Mouse (Mus musculus): ENCODE measurements around the gene Il2rb. TPM values are rescaled to one million over a fixed set of nuclear protein-coding genes. Genes with fewer than 3 reads are reported as not detected.

The Il2rb gene
- polyA plus RNA-seq, 1 experiment from 2014 or later, result not detected

GRCm38 (mm10) chr15:78450419-78450768, 44.7 kb downstream of the Il2rb start:
- Histone ChIP-seq H3K4me1 (ENCODE audit: control insufficient read depth, insufficient read depth, low read length) (peaks cover 4% of the 10 kb centered on the region), H3K4me3 (ENCODE audit: low read depth, low read length) (no peak overlapping the region), H3K27ac (ENCODE audit: low read depth, low read length) (no peak overlapping the region), H3K4me2 (no peak overlapping the region), H3K27me3 (ENCODE audit: control insufficient read depth, insufficient read depth, low read length) (no peaks in the 10 kb centered on the region), H3K9me3 (ENCODE audit: control insufficient read depth, low read length) (no peaks in the 10 kb centered on the region), H3K36me3 (ENCODE audit: control insufficient read depth, insufficient read depth, low read length) (no peaks in the 10 kb centered on the region), H3K9ac (ENCODE audit: low read length) (no peak overlapping the region)
- ATAC-seq (ENCODE audit: low FRiP score), result no peak
- no peak for DNase-seq (ENCODE audit: low spot score, missing footprints)
- 80% methylated on average over 6 of the region's 6 CpGs for WGBS

DNA sequence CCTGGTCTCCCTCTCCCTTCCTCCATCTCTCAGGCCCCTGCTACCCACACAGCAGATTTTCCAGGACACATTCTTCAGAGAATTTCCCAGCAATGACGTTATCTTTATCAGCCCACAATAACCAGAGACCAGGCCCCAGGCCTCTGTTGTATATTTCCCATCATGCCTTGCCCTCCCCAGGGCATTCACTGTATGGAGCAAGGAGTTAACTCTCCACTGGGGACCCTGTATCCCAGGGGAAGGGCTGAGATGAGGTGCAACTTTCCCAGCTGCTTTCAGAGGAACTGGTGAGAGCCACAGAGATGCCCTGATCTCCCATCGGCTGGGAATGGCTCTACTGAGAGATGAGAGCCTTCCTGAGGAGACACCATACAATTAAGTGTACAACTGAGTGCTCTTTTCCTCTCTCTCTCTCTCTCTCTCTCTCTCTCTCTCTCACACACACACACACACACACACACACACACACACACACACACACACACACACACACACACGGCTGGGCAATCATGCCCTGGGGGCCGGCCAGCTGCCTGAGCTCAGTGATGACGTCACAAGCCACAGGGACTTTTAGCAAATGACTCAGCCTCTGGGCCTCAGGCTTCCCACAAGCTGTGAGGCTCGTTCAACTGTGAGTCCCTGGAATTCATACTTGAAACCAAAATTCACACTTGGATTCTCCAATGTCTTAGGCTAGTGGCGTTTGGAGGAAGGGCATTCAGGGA, 45.2 kb downstream of the Il2rb start:
- DNase-seq (ENCODE audit: low spot score, missing footprints) (no peak), ATAC-seq (ENCODE audit: low FRiP score) (no peak)
- no peaks in the 10 kb centered on the region for H3K36me3 ChIP-seq (ENCODE audit: control insufficient read depth, insufficient read depth, low read length)
- 51% methylated on average over 7 of the region's 7 CpGs for WGBS
- H3K27me3 ChIP-seq (ENCODE audit: control insufficient read depth, insufficient read depth, low read length), result no peaks in the 10 kb centered on the region
- peaks cover 4% of the 10 kb centered on the region for H3K4me1 ChIP-seq (ENCODE audit: control insufficient read depth, insufficient read depth, low read length)
- no peak overlapping the region for H3K27ac ChIP-seq (ENCODE audit: low read depth, low read length)
- H3K9ac ChIP-seq (ENCODE audit: low read length), result 0 out of 2 replicates have a peak overlapping the region, but pooled peaks have one; percentile 9
- no peak overlapping the region for H3K4me3 ChIP-seq (ENCODE audit: low read depth, low read length)
- H3K9me3 ChIP-seq (ENCODE audit: control insufficient read depth, low read length), result no peaks in the 10 kb centered on the region
- no peak overlapping the region for H3K4me2 ChIP-seq

DNA sequence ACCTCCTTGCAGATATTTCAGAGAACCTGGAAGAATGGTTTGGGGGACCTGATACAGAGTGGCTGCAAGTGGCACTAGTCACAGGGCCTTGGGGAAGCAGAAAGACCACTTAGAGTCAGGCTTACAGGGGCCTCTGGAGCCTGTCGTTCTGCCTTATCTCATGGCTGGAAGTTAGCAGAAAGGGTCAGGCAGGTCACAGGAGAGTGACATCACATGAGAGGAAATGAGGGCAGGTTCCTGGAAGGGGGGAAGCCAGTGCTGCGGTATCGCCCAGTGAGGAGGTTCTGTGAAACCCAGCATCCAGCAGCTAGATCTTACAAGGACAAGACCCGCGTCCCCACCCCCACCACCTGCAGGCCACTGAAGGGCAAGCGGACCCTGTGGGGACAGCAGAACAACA, 45.9 kb downstream of the Il2rb start:
- no peak for ATAC-seq (ENCODE audit: low FRiP score)
- Histone ChIP-seq H3K9ac (ENCODE audit: low read length) (no peak overlapping the region), H3K4me1 (ENCODE audit: control insufficient read depth, insufficient read depth, low read length) (peaks cover 4% of the 10 kb centered on the region), H3K9me3 (ENCODE audit: control insufficient read depth, low read length) (no peaks in the 10 kb centered on the region), H3K4me3 (ENCODE audit: low read depth, low read length) (no peak overlapping the region), H3K27me3 (ENCODE audit: control insufficient read depth, insufficient read depth, low read length) (no peaks in the 10 kb centered on the region), H3K36me3 (ENCODE audit: control insufficient read depth, insufficient read depth, low read length) (no peaks in the 10 kb centered on the region), H3K27ac (ENCODE audit: low read depth, low read length) (no peak overlapping the region), H3K4me2 (no peak overlapping the region)
- 67% methylated on average over 6 of the region's 6 CpGs for WGBS
- no peak for DNase-seq (ENCODE audit: low spot score, missing footprints)

DNA sequence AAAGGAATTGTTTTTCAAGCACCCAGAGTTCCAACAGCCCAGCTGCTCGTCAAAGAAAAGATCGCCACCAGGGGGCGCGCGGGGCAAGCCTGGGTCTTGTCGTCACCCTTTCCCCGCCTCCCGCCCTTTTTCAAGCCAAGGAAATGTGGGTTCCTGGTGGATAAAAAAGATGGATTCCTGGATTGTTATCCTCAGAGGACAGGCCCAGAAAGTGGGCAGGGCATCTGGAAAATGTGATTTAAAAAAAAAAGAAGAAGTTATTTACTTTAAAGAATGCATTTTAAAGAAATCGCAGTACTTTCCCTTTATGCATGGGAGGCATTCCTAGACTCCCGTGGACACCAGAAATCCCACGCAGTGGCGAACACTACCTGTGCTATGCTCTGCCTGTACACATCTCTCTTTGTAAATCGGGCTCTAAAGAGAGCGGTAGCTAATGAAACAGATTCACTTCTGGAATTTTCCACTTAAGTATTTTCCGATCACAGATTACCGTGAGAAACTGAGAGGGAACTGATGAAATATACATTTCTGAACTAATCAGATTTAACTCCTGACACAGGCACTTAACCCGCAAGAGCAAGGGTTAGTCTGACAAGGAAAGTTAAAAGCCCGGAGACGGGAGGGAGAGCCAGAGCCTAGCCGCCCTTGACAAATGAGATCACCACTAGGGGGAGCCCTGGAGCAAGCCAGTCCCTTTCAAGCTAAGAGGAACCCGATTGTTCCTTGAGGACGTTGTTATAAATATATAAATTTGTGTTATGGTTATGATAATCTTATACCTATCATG, 47.1 kb downstream of the Il2rb start:
- H3K9ac ChIP-seq (ENCODE audit: low read length), result peak overlapping the region; percentile 73
- H3K4me1 ChIP-seq (ENCODE audit: control insufficient read depth, insufficient read depth, low read length), result peaks cover 6% of the 10 kb centered on the region
- no peaks in the 10 kb centered on the region for H3K27me3 ChIP-seq (ENCODE audit: control insufficient read depth, insufficient read depth, low read length)
- H3K4me3 ChIP-seq (ENCODE audit: low read depth, low read length), result peak overlapping the region; percentile 19; the same call in 1 of the 2 replicates
- no peak overlapping the region; the same call in 1 of the 2 replicates for H3K27ac ChIP-seq (ENCODE audit: low read depth, low read length)
- H3K4me2 ChIP-seq, result peak overlapping the region; percentile 59
- DNase-seq (ENCODE audit: low spot score, missing footprints) (peak; percentile 100), ATAC-seq (ENCODE audit: low FRiP score) (peak; percentile 60)
- WGBS, result 2% methylated on average over 22 of the region's 22 CpGs
- H3K36me3 ChIP-seq (ENCODE audit: control insufficient read depth, insufficient read depth, low read length), result no peaks in the 10 kb centered on the region
- no peaks in the 10 kb centered on the region for H3K9me3 ChIP-seq (ENCODE audit: control insufficient read depth, low read length)

GRCm38 (mm10) chr15:78447121-78447520, 48.0 kb downstream of the Il2rb start:
- no peaks in the 10 kb centered on the region for H3K27me3 ChIP-seq (ENCODE audit: control insufficient read depth, insufficient read depth, low read length)
- no peaks in the 10 kb centered on the region for H3K9me3 ChIP-seq (ENCODE audit: control insufficient read depth, low read length)
- no peaks in the 10 kb centered on the region for H3K36me3 ChIP-seq (ENCODE audit: control insufficient read depth, insufficient read depth, low read length)
- no peak overlapping the region for H3K27ac ChIP-seq (ENCODE audit: low read depth, low read length)
- WGBS, result 30% methylated on average over 7 of the region's 7 CpGs
- no peak overlapping the region for H3K4me3 ChIP-seq (ENCODE audit: low read depth, low read length)
- no peak overlapping the region for H3K4me2 ChIP-seq
- no peak for DNase-seq (ENCODE audit: low spot score, missing footprints)
- H3K4me1 ChIP-seq (ENCODE audit: control insufficient read depth, insufficient read depth, low read length), result peaks cover 6% of the 10 kb centered on the region
- H3K9ac ChIP-seq (ENCODE audit: low read length), result peak overlapping the region; percentile 7; the same call in 1 of the 2 replicates
- ATAC-seq (ENCODE audit: low FRiP score), result peak; percentile 17; the same call in 1 of the 2 replicates

DNA sequence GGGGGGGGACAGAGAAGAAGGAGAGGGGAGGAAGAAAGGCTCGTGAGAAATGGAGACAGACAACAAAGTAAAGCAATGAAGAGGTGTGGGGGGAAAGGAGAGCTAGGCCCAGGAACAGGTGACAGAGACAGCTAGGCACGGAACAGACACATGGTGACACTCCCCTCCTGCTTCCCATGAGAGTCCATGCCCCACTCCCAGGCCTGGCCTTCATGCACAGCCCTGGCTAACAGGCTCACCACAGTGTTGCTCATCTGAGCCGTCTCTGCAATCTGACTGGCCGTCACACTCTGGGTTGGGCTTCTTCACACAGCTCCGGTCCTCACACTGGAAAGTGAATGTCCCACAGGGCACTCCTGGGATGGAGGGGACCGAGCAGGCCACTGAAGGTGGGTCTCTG, 51.2 kb downstream of the Il2rb start:
- Histone ChIP-seq H3K27ac (ENCODE audit: low read depth, low read length) (no peak overlapping the region), H3K9ac (ENCODE audit: low read length) (no peak overlapping the region), H3K4me1 (ENCODE audit: control insufficient read depth, insufficient read depth, low read length) (peaks cover 6% of the 10 kb centered on the region), H3K4me2 (no peak overlapping the region), H3K36me3 (ENCODE audit: control insufficient read depth, insufficient read depth, low read length) (no peaks in the 10 kb centered on the region), H3K27me3 (ENCODE audit: control insufficient read depth, insufficient read depth, low read length) (no peaks in the 10 kb centered on the region), H3K4me3 (ENCODE audit: low read depth, low read length) (no peak overlapping the region), H3K9me3 (ENCODE audit: control insufficient read depth, low read length) (no peaks in the 10 kb centered on the region)
- ATAC-seq (ENCODE audit: low FRiP score), result no peak
- DNase-seq (ENCODE audit: low spot score, missing footprints), result no peak
- WGBS, result 55% methylated on average over 6 of the region's 6 CpGs

DNA sequence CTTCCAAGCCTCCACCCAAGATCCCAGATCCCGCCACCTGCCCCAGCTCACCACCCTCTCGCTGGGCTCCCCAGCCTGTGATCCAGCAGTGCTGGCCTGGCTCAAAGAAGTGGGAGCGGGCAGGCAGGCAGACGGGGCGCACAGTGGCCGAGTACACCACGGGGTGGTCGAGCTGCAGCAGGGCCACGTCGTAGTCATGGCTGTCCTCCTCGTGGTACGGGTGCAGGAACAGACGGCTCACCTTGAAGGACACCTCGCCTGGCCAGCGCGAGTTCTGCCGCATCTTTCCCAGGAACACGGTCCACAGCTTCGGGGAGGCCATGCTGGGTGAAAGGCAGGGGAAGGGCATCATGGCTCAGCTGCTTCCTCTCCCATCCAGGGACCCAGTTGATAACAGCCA, 52.8 kb downstream of the Il2rb start:
- Histone ChIP-seq H3K27me3 (ENCODE audit: control insufficient read depth, insufficient read depth, low read length) (no peaks in the 10 kb centered on the region), H3K4me3 (ENCODE audit: low read depth, low read length) (no peak overlapping the region), H3K4me2 (no peak overlapping the region), H3K4me1 (ENCODE audit: control insufficient read depth, insufficient read depth, low read length) (peaks cover 11% of the 10 kb centered on the region), H3K27ac (ENCODE audit: low read depth, low read length) (no peak overlapping the region), H3K9ac (ENCODE audit: low read length) (no peak overlapping the region), H3K9me3 (ENCODE audit: control insufficient read depth, low read length) (no peaks in the 10 kb centered on the region), H3K36me3 (ENCODE audit: control insufficient read depth, insufficient read depth, low read length) (no peaks in the 10 kb centered on the region)
- 87% methylated on average over 19 of the region's 19 CpGs for WGBS
- ATAC-seq (ENCODE audit: low FRiP score), result no peak
- DNase-seq (ENCODE audit: low spot score, missing footprints), result no peak

DNA sequence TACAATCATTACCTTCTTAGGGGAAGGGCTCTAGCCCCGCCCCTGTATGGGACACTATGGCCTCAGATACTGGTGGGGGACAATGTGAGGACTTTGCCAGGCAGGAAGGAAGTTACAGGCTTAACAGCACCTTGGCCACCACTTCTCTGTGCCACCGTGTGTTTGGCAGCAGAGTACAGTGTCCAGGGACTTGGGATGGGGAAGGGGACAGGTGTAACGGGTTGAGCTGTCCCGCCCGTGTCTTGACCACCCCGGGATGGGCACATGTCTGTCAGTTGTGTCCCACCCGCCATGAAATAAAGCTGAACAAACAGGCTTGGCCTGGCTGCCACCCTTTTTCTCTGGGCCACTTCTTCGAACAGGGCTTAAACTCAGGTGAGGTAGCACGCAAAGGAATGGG, 56.1 kb downstream of the Il2rb start:
- Histone ChIP-seq H3K36me3 (ENCODE audit: control insufficient read depth, insufficient read depth, low read length) (0 out of 2 replicates have a peak, but pooled peaks cover 2% of the 10 kb centered on the region), H3K27ac (ENCODE audit: low read depth, low read length) (no peak overlapping the region), H3K9me3 (ENCODE audit: control insufficient read depth, low read length) (no peaks in the 10 kb centered on the region), H3K4me2 (no peak overlapping the region), H3K27me3 (ENCODE audit: control insufficient read depth, insufficient read depth, low read length) (no peaks in the 10 kb centered on the region), H3K4me1 (ENCODE audit: control insufficient read depth, insufficient read depth, low read length) (peaks cover 39% of the 10 kb centered on the region), H3K9ac (ENCODE audit: low read length) (no peak overlapping the region), H3K4me3 (ENCODE audit: low read depth, low read length) (no peak overlapping the region)
- no peak for DNase-seq (ENCODE audit: low spot score, missing footprints)
- ATAC-seq (ENCODE audit: low FRiP score), result no peak
- 60% methylated on average over 9 of the region's 9 CpGs for WGBS

DNA sequence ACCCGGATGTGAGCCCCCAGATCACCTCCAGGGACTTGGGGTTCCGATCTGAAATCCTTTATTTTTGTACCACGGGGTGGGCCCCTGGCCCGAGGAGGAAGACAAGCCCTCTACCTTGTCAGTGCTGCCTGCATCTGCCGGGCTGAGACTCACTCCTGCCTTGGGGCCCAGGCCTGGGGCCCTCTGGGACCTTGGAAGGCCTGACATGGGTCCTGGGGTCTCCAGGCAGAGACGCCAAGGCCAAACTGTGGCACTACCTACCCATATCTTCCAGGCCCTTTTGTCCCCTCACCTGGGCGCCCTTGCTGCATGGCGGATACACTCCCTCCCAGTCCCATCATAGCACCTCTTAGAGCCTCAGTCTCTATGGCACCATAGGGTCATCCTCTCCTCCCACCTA, 56.6 kb downstream of the Il2rb start:
- no peak for DNase-seq (ENCODE audit: low spot score, missing footprints)
- Histone ChIP-seq H3K4me3 (ENCODE audit: low read depth, low read length) (no peak overlapping the region), H3K36me3 (ENCODE audit: control insufficient read depth, insufficient read depth, low read length) (0 out of 2 replicates have a peak, but pooled peaks cover 4% of the 10 kb centered on the region), H3K9ac (ENCODE audit: low read length) (no peak overlapping the region), H3K9me3 (ENCODE audit: control insufficient read depth, low read length) (no peaks in the 10 kb centered on the region), H3K4me2 (no peak overlapping the region), H3K27me3 (ENCODE audit: control insufficient read depth, insufficient read depth, low read length) (no peaks in the 10 kb centered on the region), H3K27ac (ENCODE audit: low read depth, low read length) (no peak overlapping the region), H3K4me1 (ENCODE audit: control insufficient read depth, insufficient read depth, low read length) (peaks cover 37% of the 10 kb centered on the region)
- no peak for ATAC-seq (ENCODE audit: low FRiP score)
- 49% methylated on average over 8 of the region's 8 CpGs for WGBS
